Mouse (Mus musculus) brain, embryonic 14.5 days (tissue): Measurements from ENCODE around the gene Pou2f3. TPM values are rescaled to one million over a fixed set of nuclear protein-coding genes. Genes with fewer than 3 reads are reported as not detected.

Experiments
- DNase-seq: peaks from one replicate; pipeline ENCODE4 v3.0.0-alpha.2; 2011; ENCODE audit warnings: low read depth
- CTCF ChIP-seq: fragments of 200-500 bp; IDR thresholded peaks from 2 replicates; pipeline ENCODE4 v1.5.1; 2012; ENCODE audit warnings: inconsistent platforms, mild to moderate bottlenecking, moderate library complexity, borderline replicate concordance; ENCODE audit not compliant: insufficient read depth, insufficient read length; ENCODE audit errors: extremely low read depth
- POLR2A ChIP-seq: fragments of 200-500 bp; IDR thresholded peaks from 2 replicates; pipeline ENCODE4 v1.6.1; 2012; ENCODE audit warnings: mild to moderate bottlenecking, inconsistent platforms, borderline replicate concordance; ENCODE audit not compliant: poor library complexity, insufficient read depth, insufficient read length, severe bottlenecking; ENCODE audit errors: extremely low read depth
- polyA plus RNA-seq: library from polyadenylated mRNA; depleted of rRNA; stranded (reverse); fragments of >200 nt; gene quantifications from 2 replicates; pipeline ENCODE4 v1.2.3, GENCODE M21; 2012

The Pou2f3 gene
- polyA plus RNA-seq, 1 experiment = 0.25 TPM

DNA sequence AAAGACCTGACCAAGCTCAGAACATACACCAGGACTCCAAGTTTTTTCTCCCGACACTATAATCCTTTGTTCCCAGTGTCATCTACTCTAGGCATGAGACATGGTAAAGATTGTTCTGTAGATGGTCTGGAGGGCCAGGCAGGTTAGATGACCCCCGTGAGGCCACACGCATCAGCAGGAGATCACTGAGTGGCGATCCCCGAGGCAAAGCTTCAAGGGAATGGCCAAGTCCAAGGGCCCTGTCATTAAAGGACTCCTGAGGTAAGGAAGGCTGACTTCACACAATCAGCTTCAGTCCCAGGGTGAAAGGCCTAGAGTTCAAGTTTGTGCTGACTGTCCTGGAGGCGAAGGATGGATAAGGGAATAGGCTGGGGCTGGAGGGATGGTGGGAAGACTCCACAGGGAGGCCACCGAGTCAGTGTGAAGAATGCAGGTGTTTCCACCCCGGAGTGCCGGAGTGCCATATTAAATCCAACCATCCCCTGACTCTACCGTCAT lies 19.3 kb upstream of the Pou2f3 start:
- no peak for TF ChIP-seq CTCF
- no peak for TF ChIP-seq POLR2A

DNA sequence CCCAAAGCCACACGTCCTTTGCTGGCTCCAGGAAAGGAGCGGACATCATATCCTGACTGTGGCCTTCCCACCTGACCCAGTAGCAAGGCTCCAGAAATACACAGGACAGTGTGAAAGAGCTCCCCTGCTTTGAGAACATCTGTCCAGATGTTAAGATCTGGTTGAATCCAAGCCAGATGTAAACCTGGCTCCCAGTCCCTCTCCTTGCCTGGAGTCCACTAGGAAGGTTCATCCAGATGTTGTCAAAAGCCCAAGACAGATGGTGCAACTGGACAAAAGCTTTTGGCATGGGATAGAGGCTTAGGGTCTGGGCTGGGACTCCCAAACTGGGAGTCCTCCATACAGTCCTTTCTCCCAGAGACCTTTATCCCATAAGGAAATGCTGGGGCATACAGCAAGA lies 18.6 kb upstream of the Pou2f3 start:
- no peak for TF ChIP-seq CTCF
- TF ChIP-seq POLR2A = no peak
- DNase-seq = no peak

More for the DNA sequence above, 19.3 kb upstream of the Pou2f3 start:
- no peak for DNase-seq

DNA sequence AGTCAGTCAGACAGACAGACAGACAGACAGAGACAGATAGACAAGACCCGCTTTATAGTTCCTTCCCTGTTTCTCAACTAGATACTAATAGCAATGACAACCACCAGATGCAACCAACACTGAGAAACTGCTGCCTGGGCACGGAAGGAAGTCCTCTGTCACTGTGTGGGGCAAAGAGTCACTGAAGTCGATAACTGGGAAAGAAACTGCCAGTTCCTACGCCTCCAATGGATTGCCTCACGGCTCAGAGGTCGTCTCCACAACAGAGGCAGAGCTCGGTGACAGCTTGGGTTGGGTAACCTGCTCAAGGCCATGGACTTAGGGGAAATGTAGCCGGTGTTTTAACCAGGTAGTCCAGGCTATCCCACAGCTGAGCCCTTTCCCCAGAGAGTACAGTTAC lies 17.5 kb upstream of the Pou2f3 start:
- no peak for DNase-seq
- TF ChIP-seq POLR2A (no peak), CTCF (no peak)

DNA sequence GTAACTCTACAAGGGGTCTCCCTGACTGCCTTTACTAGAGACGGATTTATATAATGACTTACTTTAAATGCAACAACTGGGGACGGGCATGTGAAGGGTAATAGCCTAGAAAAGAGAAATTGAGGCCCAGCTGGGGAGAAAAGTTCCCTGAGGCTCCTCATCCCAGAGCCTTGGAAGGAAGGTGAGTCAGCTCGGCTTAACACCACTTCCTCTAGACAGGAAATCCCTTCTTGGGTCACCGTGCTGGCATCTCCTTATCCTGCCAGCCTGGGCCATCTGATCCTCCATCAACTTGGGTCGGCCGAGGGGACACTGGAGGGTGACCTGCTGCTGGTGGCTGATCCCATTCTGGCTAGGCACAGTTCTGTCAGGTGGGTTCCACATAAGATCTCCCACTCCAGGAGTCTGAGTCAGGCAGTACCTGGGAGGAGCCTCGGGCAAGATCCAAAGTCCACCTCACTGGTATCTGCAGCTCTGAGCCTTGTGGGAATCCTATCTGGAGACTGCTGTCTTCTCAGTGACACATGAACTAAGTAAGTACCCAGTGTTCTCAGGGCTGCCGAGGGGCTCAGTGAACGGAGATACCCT lies 16.5 kb upstream of the Pou2f3 start:
- no peak for DNase-seq

DNA sequence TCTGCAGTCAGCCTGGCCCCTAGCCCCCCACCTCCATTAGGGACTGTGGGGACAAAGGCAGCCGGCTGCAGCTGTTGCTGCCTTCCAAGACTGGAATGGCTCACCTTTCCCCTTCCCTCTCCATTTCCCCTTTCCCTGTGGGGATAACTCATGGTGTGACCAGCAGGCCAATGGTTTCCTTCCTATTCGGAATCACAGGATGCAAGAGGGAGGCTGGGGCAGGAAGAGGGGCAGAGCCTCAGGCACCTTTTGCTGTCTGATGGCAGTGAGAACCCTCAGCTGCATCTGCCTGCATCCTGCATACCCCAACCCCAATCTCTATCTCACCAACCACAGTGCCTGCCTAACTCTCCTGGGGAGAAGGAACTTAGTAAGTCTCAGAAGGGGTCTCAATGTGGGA lies 15.3 kb upstream of the Pou2f3 start:
- no peak for TF ChIP-seq CTCF
- no peak for TF ChIP-seq POLR2A
- DNase-seq = no peak

More for the DNA sequence above, 16.5 kb upstream of the Pou2f3 start:
- no peak for TF ChIP-seq POLR2A
- TF ChIP-seq CTCF = no peak

DNA sequence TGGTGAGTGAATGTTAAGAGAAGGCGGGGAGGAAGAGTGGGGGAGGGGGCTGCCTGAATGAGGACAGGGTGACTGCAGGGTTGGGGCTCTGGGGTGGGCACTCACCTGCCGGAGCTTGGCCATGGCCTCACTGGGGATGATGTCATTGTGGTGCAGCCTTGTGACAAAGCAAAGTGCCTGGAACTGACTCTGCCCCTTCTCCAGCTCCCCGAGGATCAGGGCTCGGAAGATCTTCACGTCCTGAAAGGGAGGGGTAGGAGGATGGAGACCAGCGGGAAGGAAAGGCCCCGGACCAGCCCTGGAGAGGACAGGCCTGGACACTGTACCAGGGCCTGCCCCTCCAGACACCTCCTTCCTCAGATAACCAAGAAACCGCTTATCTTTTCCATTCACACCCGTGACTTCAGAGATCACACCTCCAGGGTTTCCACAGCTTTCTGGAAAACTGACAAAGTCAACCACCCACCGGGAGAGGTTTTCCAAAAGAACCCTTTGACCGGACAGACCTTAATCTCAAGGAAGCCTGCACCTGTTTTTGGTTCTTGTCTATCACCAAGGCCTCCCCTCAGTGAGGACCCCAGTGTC lies 14.7 kb upstream of the Pou2f3 start:
- TF ChIP-seq CTCF = no peak
- no peak for TF ChIP-seq POLR2A
- no peak for DNase-seq

DNA sequence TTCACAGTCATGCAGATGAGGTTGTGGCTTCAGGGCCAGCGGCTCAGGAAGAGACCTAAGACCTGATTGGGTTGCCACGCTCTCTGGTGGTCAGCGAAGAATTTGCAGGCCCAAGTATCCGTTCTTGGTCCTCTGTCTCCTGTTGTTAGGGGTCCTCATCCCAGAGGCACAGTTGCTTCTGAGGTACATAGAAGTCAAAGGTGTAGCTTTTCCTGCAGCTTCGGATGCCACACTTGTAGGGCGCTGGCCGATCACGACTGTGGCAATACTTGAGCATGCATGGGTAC lies 12.2 kb upstream of the Pou2f3 start:
- peak; percentile 20 for DNase-seq

DNA sequence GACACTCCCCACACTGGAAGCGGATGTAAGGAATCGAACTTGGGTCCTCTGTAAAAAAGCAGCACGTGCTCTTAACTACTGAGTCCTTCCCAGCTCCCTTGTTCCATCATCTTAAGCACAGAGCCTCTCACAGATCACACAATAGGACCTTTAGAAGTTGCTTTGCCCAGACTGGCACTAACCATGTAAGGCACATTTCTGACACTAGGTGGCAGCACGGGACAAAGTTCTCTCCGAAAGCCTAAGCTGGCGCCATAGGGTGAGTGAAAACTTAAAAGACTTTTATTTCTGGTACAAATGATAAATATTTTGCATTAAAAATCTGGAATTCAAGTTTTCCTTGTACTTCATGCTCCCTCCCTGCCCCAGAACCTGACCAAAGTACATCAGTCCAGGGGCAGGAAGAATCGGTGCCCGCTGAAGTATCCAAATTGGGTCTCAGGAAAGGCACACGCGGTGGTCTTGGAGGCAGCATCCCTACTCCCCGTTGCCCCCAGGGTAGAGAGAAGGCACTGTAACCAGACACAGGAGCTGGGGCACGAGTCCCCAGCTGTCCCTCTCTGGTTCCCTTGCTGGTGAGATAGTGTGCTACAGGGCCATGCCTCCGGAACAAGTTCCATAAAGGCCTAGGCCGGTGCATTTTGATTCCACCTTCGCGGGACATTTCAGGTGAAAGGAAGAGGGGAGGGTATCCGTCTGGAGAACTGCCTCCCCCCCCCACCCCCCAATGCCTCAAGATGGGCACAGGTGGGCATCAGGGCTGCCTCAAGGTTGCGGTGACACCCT lies 11.7 kb upstream of the Pou2f3 start:
- TF ChIP-seq CTCF (peak; percentile 90), POLR2A (no peak)
- peak; percentile 90 for DNase-seq

More for the DNA sequence above, 12.2 kb upstream of the Pou2f3 start:
- TF ChIP-seq POLR2A (no peak), CTCF (peak; percentile 30; the same call in 1 of the 2 replicates)

DNA sequence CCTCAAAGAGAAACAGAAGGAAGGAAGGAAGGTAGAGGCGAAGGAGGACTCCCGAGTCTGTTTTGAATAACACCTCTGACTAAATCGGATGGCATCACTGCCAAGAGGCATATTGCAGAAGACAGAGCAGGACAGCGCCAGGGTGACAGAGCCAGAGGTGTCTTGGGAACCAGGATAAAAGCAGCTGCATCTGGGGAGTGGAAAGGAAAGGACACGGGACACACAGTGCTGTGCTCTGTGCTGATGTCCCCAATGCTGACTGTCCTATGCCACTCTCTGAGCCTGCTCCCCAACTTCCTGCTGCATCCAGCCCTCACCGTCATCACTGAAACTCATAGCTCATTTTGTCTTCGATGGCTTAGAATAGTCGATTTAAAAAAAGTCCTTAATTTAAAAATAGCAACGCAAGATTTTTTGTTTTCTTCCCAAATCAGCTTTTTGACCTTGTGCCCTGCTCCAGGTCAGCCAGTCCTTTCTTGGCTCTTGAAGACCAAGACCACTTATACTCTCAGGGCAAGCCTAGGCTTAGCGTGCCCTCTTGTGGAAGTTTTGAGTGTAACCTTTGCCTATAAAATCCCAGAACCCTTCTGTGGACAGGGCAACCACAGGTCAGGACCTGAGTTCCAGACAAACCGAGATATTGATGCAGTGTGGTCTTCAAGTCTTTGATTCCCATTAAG lies 742 bp upstream of the Pou2f3 start:
- TF ChIP-seq CTCF (peak; percentile 72; the same call in 1 of the 2 replicates), POLR2A (no peak)
- peak; percentile 83 for DNase-seq

DNA sequence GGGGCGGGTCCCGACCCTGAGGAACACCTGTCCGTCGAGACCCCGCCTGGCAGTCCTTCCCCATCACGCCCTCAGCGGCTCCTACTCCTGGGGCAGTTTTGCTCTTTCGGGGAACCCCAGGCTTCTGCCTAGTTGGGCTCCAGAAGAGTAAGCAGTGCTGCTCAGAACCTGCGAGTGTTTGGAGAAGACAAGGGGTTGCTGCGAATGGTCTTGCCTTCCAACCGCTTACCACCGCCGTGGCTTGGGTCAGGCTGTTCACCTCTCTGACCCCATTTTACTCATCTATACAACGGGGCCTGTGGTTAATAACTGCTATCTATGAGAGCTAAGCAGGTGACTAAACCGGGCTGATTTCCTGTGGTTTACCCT lies 4.2 kb downstream of the Pou2f3 start:
- no peak for DNase-seq
- no peak for TF ChIP-seq POLR2A
- TF ChIP-seq CTCF = no peak

DNA sequence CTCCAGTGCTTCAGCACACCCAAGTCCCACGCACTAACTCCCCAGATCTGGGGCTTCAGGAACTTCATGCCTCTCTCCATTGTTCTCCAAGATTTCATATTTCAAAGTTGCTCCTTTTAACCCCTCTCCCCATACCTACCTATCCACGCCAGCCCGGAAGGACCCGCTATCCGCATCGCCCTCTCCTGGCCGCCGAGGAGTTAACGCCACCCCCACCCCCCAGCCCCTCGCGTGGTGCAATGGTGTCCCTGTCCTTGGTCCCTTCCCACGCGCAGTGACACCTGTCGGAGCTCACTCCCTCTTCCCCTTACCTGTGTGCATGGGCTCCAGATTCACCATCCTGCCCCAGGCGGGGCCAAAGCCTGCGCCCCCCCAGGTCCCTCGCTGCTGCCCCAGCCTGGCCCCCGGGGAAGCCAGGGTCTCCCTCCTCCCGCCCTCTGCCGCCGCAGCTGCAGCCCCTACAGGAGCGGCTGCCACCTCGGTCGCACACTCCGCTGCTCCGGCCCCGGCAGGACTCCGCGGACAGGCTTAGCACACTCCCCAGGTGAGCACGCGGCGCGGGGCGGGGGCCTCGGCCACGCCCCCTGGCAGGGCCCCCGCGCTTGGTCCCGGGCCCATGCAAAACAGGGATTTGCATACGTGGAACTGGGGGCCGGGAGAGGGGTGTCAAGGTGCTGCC lies 4.7 kb downstream of the Pou2f3 start:
- TF ChIP-seq POLR2A = no peak
- TF ChIP-seq CTCF = peak; percentile 18; the same call in 1 of the 2 replicates
- no peak for DNase-seq
